Mouse (Mus musculus): ENCODE data around the gene Med13l.
A peak's percentile ranks its signal among the peaks of the same experiment; 100 is the strongest.
"Not testable (repeated sequence)": the region's sequence is repeated elsewhere in the genome, so short reads cannot be mapped to it uniquely, and the experiment has no call there.

Med13l gene

DNA sequence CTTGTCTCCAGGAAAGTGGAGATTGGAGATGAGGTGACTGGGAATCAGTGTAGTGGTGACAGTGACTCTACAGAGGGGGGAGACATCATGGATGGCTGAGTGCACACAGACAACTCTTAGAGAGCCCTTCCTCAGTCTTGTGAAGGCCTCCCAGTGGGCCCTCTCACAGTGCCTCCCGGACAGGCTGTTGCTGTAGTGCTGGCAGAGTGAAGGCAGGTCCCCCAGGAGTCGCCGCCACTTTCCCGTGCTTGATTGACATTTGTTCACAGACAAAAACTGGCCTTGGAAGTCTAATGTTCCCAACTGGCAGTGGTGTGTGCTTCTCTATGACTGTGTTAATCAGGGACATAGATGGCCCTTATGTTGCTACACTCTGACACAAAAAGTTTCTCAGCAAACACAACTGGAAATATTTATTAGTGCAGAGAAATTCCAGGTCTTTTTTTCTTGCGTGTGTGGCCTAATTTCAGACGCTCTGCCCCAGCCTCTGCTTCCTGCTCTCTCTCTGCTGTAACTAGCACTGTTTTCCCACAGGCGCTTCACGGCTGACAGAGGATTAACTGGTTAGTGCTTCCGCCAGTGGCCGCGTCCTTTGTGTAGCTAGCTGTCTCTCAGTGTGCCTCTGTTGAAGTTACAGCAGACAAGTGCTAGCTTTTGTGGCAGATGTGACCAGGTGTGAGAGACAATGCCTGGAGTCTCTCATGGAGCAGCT lies 75.2 kb downstream of the Med13l start:
- peak; percentile 52 for DNase-seq

DNA sequence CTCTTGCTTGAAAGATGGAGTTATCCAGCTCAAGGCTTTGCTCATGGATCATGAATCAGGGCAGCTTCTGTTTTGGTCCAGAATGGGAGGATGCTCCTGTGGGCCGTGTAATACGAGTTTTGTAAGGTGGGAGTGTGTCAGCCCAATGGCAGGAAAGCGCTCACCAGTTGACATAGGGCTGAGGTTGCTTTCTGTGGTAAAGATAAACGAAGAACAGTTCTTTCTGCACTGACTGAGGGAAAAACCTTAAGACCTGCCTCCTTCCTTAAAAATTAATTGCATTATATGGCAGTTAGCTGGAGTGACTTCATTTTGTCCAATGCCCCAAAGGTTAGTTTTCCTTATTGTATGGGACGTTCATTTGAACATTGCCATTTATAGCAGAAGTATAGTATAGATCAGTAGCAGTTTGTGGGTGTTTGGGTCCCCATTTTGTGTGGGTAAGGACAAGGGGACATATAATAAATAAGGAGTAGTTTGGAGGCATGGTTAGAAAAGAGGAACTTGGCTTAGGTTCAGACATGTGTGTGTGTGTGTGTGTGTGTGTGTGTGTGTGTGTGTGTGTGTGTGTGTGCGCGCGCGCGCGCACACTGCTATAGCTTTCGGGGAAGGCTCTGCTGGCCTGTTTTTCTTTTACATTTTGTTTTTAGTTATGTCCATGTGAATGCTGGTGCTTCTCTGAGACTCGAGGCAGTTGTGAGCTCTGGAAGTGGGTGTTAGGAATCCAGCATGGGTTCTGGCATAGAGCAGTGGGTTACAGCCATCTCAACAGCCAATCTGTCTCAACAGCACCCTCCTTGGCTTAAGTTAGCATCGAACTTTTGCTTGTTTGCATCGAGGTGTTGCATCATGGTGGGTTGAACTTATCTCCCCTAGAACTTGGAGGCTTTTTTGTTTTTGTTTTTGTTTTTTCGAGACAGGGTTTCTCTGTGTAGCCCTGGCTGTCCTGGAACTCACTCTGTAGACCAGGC lies 76.2 kb downstream of the Med13l start:
- DNase-seq: no peak

DNA sequence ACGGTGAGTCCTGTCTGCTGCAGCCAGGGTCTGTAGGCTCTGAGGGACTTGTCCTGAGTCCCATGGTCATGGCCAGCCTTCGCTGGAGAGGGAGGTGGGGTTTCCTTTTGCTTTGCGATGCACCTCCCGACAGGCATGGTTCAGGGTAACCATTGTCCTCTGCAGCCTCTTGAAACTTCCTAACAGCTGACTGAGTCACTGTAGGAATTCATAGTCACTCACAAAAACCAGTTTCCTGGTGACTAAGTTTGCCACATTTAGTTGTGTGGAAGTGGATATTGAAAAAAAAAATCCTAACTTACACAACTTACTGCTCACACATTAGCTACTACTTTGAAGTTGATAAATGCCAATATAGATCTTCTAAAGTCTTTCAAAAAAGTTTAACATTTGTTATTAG lies 77.5 kb downstream of the Med13l start:
- no peak for DNase-seq

DNA sequence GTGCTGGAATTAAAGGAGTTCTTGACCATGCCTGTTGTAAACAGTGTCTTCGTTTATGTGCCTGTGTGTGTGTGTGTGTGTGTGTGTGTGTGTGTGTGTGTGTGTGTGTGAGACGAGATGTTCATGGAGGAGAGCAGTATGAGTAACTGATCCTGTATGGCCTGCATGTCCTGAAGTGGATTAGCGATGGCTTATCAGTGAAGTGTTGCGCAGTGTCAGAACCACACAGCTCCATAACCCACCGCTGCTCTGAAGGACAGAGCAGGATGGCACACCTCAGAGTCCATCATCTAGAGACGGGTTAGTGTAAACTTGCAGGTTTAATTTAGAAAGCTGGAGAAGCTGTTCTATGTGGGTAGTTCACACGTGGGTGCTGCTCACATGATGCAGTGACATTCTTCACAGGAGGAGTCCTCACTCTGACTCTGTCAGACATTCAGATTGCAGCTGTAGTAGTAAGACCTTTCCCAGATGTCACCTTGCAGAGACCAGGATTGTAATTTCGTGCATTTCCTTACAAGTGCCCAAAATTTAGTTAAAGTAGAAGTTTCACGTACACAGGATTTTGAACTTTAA lies 78.1 kb downstream of the Med13l start:
- DNase-seq: no peak

DNA sequence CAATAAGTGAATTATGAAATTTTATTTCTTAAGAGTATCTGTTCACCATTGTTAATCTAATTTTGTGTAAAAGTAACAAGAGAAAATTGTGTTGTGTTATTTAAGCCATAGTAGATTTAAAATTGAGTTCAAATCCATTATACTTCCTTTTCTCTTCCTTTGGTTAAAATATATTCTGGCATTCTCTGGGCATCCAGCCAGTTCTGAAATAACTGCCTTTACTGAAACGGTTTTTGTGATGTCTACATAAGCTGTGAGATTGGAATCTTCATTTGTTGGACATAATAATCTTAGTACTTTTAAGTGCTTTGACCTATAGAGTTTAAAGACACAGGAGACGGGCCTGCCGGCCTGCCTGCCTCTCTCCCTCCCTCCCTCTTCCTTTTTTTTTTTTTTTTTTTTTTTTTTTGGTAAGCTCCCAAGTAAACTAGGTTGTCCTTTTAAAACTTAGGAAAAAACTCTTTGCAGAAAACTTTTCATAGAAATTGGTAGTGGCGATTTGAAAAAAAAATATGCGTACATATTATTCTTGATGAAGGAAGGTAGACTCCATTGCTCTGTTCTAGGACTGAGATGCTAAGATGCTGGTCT lies 78.7 kb downstream of the Med13l start:
- DNase-seq: no peak

DNA sequence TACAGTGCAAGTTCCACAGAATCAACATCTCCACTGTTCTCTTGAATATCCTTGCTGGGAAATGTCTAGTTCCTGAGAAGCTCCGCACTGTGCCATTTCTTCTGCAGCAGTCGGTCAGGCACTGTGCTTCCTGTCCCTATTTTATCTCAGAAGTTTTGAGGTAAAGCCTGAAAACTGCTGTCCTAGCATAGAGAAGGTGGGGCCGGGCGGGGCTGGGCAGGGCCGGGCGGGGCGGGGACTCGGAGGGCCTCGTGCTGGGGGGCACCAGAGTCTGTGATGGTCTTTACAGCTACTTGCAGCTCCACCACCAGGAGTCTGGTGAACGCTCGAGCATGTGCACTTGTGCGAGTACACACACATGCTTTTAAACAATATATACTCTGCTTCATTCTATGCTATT lies 83.6 kb downstream of the Med13l start:
- no peak for DNase-seq

DNA sequence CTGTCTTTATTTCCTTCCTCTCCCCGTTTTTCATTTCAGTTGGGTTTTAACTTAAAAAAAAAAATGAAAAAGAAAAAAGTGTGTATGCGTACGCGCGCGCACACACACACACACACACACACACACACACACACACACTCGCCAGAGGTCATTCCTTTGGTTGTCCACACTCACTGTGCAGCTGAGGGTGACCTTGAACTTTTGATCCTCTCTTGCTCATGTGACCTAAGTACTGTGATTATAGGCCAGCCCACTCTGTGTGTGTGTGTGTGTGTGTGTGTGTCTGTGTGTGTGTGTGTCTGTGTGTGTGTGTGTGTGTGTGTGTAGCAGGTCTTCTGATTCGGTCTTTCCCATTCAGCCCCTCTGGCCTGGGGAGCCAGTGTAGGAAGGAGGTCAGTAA lies 84.0 kb downstream of the Med13l start:
- no peak for DNase-seq

DNA sequence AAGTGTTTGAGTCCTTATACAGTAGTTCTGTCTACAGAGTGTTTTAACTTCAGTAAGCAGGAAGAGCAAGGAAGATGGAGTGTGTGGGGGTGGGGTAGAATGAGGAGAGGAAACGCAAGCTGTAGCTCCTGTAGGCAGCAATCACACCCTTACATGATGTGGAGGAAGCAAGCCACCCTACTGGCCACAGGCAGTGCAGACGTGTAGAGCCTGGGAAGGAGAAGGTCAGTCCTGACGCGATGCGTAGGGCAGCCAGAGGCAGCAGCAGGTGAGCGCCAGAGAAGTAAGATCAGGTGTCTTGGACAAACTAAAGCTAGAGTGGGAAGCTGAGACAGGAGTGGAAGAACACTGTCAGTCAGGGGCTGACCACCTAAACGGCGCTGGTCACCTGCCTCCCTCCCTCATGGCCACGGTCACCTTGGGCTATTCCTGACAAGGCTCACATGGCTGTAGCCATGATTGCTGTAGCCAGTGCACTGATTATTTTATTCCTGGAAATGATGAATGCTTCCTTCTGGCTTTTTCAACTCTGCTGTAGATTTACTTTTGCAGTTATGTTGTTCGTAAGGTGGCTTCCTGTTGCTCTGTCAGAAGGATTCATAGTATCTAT lies 84.8 kb downstream of the Med13l start:
- no peak for DNase-seq

DNA sequence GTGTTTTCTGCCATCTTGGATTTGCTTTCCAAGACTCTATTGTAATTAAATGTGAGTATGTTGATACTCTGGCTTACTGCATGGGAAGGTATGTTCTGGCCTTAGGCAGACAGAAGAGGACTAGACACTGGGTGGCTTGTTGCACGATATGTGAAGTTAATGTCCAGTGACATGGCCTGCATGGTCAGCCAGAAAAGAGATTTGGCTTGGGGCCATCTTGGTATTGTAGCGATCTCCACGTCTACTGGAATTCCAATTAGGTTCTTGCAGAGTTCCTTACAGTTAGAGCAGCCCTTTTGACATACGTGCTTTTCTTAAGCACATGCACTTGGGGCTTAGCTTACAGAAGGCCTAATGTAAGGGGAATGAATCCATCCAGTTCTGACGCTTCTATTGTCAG lies 86.4 kb downstream of the Med13l start:
- no peak for DNase-seq

DNA sequence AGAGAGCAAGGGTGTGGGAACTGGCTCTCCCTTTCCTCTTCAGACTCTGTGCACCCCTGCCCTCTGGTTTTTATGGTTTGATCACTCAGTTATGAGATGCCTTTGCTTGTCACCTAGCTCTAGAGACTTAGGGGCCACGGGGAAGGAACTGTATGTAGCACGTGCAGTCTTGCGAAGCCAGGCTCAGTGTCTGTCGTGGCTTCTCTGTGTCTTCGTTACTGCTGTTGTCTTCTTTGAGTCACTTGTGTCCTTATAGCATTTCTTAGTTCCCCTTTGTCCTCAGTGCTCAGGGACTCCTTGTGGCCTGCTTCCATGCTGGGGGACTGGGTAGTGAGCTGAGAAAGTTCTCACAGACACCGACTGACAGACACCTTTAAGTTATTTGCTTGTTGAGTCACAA lies 86.9 kb downstream of the Med13l start:
- DNase-seq: no peak

DNA sequence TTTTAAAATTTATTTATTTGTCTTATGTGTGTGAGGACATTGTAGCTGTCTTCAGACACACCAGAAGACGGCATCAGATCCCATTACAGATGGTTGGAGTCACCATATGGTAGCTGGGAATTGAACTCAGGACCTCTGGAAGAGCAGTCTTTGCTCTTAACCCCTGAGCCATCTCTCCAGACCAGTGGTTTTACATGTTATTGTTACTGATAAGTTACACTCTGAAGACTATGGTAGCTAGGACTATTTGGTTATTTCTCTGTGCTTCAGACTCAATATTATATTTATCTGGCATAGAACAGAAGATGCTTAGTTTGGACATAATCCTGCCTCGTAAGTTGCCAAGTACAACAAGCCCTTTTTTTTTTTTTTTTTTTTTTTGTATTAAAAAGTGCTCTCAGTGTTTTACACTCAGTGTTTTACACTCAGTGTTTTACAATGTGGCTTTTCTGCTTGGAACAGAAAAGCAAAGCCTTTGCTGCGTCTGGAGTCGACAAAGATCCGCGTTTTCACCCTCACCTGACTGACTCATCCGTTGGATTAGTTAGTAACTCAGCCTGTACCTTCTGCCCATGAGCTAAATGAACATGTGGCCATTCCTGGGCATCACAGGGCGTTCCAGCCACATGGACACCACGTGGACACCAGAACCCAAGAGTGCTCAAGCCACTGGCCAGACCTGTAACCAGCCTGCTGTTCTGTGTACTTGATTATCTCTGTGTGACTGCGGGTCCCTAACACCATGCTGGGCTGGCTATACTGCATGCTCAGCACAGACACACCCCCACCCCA lies 88.9 kb downstream of the Med13l start:
- no peak for DNase-seq

DNA sequence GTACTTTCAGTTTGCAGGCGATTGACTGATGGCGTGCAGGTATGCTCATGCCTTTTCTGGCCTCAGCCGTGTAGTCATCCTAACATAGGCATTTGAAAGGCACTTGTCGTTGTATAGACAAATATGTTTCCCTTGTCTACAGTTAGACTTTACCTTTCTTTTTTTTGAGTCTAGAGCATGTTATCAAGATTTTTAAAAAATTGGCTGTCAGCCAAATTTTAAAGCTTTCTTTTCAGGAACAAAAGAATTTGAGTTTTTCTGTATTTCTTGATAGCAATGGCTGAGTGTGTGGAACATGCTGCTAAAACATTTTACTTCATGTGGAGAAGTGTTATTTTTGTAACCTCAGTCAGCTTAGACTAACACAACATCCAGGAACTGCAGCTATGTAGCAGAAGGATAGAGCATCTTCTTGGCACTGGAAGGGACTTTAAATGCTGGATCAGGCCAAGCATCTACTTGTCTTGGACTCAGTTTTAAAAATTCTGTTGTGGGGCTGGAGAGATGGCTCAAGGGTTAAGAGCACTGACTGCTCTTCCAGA lies 89.6 kb downstream of the Med13l start:
- no peak for DNase-seq

DNA sequence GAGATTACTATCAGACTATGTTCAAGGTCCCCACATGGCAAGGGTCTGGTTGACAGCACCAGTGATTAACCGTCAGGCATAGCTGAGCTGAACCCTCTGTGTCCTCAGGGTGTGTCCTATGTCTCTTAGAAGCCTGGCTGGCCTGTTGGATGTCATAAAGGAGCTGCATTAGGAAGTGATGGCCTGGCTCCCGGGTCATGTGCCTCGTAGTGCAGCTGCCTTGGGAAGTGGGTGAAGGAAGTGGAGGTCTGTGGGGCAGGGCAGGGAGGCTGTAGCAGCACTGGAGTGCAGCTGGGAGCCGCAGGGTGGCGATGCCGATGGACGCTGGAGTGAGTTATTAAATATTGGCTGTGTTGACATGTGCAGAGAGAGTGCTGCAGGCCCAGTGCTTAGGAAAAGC lies 90.3 kb downstream of the Med13l start:
- DNase-seq: no peak

DNA sequence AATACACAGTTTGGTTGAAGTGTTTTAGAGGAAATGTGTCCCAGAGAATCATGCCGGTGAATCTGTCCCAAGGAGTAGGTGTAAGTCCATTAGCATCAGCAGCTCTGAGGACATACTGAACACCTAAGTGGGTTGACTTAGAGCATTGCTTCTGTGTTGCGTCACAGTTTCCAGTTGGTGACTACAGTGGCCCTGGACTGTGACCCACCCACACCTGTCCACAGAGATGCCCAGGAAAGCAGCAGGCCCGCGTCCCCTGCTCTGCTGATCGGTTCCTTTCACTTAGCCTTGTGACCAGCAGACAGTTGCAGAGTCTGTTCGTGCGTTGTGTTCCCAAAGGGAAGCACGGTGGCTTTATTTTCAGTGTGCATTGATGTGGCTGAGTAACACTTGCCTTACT lies 92.1 kb downstream of the Med13l start:
- no peak for DNase-seq

DNA sequence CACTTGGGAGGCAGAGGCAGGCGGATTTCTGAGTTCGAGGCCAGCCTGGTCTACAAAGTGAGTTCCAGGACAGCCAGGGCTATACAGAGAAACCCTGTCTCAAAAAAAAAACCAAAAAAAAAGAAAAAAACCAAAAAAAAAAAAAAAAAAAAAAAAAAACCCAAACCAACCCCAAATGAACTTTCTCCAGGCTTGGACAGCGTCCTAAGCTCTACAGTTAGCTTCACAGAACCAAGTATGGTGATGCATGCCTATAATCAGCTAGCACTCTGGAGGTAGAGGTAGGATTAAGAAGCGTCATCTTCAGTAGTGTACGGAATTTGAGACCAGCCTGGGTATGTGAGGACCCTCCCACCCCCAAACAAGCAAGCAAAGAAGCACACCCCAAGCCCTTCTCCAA lies 92.6 kb downstream of the Med13l start:
- DNase-seq: not testable (repeated sequence)

DNA sequence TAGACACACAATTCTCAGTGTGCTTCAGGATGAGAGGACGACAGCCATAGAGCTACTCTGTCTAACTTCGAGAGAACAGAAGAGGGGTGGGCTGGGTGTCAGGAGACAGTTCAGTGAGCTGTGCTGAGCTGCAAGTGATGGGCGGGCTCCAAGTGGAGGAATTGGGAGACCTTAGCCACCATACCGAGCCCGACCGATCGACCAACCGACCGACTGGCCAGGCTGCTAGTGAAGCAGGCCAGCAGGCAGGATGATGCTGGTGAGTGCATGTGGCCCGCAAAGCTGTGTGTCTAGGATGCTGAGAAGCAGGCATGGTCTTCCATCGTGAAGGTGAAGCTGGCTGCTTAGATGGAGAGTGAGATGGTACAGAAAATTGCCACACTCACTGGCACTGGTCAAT lies 94.1 kb downstream of the Med13l start:
- DNase-seq: no peak

DNA sequence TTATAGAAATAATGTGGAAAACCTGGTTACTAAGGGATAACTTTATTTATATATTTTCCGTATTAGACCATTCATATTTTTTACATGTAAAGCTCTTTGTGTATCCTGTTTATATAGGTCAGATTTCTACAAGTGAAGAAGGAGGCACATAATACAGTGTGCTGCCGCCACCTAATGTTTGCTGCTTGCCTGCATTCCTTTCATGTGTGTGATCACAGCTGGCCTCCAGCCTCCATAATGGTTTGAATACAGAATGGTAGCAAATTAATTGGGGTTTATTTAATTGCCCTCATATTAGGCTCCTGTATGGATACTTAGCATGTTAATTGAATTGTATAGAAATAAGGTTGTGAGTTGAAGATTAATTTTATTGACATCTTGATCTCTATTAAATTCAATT lies 94.5 kb downstream of the Med13l start:
- peak; percentile 59 for DNase-seq

DNA sequence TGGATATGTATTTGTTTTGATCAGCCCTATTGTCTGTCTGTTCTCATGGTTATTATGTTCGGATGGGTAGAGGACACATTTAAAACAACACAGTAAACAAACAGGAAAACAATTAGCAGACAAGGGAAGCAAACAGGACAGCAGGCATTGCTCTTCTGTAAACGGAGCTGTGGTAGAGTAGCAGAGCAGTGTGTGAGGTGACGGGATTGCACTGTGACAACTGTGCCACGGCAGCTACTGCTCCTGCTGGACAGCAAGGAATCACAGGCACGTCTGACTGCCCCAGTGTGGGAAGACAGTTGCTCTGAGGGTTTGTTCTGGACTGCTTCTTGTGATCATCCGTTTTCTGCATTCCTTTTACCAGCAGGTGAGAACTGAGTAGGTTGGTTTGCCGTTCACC lies 94.9 kb downstream of the Med13l start:
- no peak for DNase-seq

DNA sequence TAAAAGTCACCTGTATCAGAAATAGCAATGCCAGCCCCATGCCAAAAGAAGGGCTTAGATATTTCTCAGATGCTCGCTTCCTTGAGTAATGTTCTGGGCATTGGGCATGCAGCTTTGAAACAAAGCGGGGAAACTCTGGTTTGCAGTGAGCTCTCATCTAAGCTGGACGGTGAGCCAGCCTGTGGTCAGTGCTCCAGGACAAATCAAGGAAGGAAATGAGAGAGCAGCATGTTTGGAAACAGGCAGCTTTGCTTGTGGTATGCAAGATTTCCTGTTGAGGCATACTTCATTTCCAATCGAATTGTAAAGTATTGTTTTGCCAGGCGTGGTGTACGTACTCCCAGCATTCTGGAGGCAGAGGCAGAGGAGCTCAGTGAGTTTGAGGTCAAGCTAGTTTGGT lies 95.5 kb downstream of the Med13l start:
- DNase-seq: no peak

DNA sequence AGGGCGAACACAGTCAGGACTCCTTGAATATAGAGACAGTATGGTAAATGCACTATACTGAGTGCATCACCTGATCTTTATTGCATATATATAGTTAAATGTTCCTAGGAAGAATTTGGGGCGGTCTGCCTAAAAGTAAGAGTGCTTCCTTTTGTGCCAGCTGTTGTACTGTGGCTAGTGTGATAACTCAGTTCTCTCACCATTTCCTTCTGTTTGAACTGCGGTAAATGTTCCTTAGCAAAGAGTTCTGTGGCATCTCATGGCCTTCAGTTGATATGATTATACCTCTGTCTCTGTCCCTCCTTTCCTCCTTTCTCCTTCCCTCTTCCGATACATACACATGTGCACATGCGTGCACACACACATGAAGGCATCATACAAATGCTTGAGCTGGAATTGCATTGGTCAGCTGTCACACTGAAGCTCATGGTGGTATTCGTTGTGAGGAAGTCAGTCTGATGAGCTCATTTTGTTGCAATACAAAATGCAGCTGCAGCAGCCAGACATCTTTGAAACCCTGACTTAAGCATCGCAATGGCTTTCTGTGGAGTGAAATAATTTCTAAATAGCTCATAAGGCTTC lies 97.9 kb downstream of the Med13l start:
- no peak for DNase-seq

DNA sequence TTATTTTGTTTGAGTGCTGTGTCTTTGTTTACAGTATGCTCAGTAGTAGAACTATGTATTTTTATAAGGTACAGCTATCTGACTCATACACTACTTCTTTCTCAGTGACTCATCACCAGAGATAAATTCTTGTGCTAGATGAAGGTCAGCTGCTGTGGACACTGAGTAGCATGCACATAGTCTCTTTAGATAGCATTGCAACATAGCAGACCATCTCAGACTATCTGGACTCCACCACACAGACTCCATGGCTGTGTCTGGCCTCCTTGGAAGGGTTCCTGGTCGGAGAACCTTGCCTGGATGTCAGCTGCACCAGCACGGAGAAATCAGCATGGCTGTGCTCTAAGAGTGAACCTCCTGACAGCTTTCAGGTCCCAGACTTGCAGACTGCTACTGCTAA lies 99.2 kb downstream of the Med13l start:
- no peak for DNase-seq

DNA sequence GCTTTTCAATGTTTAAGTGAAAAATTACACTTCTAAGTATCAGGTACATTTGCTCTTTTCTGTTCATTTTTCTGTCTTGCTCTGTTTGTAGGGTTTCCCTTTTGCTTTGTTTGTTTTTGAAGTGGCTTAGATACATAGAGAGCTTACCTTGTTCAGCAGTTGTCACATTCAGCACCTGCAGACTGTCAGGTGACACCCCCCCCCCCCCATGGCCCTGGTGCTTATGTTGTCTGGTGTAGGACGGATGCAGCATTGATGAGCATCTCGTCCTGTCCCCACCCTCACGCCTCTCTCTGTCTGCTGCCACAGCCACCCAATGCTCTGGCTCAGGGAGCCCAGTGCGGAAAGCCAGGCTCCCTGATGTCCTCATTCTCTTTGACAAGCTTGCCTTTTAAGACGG lies 101.3 kb downstream of the Med13l start:
- DNase-seq: no peak
